Mouse (Mus musculus): Measurements from ENCODE around the gene Guca2a. TPM values are rescaled to one million over a fixed set of nuclear protein-coding genes. Genes with fewer than 3 reads are reported as not detected.

The Guca2a gene
- total RNA-seq (2015) (not detected in 2 replicates), total RNA-seq (2017) (not detected in 2 replicates)

- ATAC-seq (replicated peaks; ENCODE audit: poor library complexity): no peak
Observed at GRCm38 (mm10) chr4:119637176-119637845, at the start of gene Guca2a. Gene Guca2a (plus strand): TSS chr4:119637704.

DNA sequence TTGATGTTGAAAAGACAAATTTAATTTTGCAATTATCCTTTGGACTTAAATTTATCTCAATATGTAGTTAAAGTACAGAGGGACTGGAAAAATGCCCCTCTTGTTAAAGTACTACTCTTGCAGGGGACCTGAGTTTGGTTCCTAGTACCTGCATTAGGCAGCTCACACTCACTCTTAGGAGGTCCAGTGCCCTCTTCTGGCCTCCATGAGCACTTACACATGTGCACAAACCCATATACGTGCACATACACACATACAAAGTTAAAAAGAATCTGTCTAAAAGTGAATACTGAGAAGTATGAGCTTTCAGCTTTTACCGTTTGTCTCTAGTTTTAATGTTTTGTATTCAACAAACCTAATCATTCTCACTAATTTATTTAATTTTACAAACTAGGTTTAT, 49.5 kb upstream of the Guca2a start:
- ATAC-seq (replicated peaks; ENCODE audit: poor library complexity): no peak

DNA sequence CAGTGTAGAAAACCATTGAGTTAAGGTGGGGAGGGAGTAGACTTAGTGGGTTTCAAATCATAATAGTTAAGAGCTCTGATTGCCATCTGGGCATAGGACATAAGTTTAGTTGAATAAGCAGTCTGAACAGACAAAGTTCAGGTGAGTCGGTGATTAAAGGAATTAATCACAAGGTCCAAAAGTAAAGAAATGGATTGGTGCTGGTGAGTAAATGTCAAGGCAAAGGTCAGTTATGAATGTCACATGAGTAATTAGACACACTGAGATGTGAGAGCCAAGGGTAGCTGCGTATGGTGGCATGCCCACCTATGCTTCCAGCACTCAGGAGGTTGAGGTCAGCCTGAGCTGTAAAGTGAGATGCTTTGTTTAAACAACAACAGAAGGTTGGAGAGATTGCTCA, 48.1 kb upstream of the Guca2a start:
- ATAC-seq (replicated peaks; ENCODE audit: poor library complexity): no peak

- no peak for ATAC-seq (replicated peaks; ENCODE audit: poor library complexity)
Observed at GRCm38 (mm10) chr4:119590027-119590426, 47.5 kb upstream of the Guca2a start.

DNA sequence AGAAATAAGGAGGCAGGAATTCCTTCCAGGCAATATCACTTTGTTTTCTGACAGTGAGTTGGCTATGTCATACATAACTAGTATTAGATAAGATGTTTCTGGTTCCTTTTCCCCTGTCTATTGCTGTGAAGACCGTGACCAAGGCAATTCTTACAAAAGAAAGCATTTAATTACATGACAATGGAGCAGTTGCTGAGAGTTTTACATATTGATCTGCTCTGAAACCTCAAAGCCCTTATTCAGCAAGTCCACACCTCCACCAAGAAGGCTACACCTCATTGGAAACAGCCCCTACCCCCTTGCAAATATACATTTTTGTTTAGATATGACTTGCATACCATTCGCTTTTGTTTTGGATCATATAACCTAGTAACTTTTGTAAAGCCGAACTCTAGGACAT, 45.0 kb upstream of the Guca2a start:
- ATAC-seq (replicated peaks; ENCODE audit: poor library complexity): no peak

GRCm38 (mm10) chr4:119594331-119594730, 43.2 kb upstream of the Guca2a start:
- ATAC-seq (replicated peaks; ENCODE audit: poor library complexity): no peak

GRCm38 (mm10) chr4:119599605-119600004, 37.9 kb upstream of the Guca2a start:
- ATAC-seq (replicated peaks; ENCODE audit: poor library complexity): no peak

- ATAC-seq (replicated peaks; ENCODE audit: poor library complexity): peak; percentile 97
Observed at GRCm38 (mm10) chr4:119609488-119609887, 28.0 kb upstream of the Guca2a start.

- peak; percentile 63 for ATAC-seq (replicated peaks; ENCODE audit: poor library complexity)
Observed at GRCm38 (mm10) chr4:119614078-119614477, 23.4 kb upstream of the Guca2a start.

- no peak for ATAC-seq (replicated peaks; ENCODE audit: poor library complexity)
Observed at GRCm38 (mm10) chr4:119614724-119615123, 22.8 kb upstream of the Guca2a start.

GRCm38 (mm10) chr4:119626081-119626645, 11.3 kb upstream of the Guca2a start:
- no peak for ATAC-seq (replicated peaks; ENCODE audit: poor library complexity)

- ATAC-seq (replicated peaks; ENCODE audit: poor library complexity): no peak
Observed at GRCm38 (mm10) chr4:119626876-119627275, 10.6 kb upstream of the Guca2a start.

DNA sequence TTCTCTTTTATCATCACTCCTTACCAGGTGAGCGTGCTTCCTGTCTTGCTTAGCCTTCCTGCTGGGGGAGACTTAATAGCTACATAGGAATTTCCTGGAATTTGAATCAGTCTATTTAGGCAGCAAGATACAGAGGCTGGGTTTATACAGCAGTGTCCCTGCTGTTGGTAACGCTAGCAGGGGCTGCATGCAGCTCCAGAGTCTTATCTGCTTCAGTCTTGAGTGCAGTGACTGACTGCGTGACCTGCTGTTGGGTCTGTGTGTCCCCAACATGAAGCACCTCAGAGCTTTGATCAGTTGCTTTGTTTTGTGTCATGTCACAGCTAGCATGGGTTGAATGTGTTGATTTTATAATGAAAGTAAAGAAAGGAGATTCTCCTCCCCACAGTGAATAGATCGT, 10.2 kb upstream of the Guca2a start:
- no peak for ATAC-seq (replicated peaks; ENCODE audit: poor library complexity)

GRCm38 (mm10) chr4:119628363-119628762, 9.1 kb upstream of the Guca2a start:
- ATAC-seq (replicated peaks; ENCODE audit: poor library complexity): peak; percentile 50; the same call in 1 of the 2 replicates

DNA sequence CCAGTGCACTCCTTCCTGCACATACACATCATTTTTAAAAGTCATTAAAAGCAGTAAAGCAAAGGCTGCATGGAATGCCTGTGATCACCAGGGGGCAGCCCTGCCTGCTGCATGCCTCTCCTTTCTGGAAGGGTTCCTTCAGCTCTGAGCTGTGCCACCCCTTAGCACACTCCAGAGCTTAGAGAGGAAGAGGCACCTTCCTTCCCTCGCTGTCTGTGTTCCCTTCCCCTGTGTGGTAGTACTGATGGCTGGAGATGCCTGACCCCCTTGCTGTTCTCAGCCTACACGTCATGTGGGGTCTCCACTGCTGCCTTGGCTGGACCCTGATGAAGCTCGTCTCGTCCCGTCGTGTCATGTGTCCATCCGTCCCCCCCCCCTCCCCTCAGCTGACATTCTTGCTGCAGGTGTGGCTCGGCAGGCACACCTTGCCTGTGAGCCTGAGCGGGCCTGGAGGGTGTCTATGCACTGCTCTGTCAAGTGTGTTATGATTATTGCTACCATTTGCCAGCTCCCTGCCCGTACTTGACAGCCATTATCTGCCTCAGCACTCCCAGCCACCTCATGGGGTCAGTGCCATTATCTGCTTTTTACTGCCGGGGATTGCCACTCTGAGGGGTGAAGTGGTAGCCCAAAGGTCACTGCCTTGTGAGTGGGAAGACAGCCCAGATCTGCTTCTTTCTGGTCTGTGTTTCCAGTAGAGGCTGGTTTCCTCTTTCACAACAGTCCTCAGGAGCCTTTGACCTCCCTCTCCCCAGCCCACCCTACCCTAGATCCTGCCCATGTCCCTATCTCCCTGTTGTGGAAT, 6.2 kb upstream of the Guca2a start:
- peak; percentile 77 for ATAC-seq (replicated peaks; ENCODE audit: poor library complexity)

DNA sequence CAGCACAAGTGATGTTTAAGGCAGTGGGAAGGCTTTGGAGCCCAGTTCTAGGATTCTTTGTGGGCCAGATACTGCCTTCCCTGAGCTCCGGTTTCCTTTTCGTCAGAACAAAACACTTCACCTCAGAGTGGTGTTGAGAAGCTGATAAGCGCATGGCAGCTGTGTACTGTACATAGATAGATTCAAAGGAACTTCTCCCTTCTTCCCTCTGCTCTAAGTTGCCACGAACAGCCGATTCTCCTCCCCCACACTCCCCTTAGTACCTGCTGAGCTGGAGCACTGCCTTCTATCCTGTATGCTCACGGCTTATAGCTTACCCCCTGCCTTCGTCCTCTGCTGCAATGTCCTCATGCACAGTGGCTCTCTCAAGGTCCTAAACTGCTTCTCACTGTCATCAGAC, 4.8 kb upstream of the Guca2a start:
- ATAC-seq (replicated peaks; ENCODE audit: poor library complexity): peak; percentile 24; the same call in 1 of the 2 replicates

DNA sequence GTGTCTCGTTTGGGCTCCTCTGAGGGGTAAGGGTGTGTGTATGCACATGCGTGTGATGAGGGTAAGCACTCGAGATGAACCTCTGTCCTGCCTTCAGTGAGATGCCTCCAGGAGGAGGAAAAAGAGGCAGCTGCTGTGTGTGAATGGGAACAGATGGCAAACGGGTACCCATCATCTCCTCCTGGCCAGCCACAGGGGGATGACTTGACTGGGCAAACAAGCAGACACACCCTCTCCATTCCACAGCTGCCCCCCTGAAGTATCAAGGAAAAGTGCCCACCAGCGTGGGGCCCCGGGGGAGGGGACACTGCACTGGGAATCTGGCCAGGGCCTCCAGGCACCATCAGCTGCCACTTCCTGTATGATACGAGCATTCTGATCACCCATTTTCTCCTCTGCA, 4.2 kb upstream of the Guca2a start:
- ATAC-seq (replicated peaks; ENCODE audit: poor library complexity): no peak

- no peak for ATAC-seq (replicated peaks; ENCODE audit: poor library complexity)
Observed at GRCm38 (mm10) chr4:119633948-119634347, 3.6 kb upstream of the Guca2a start.

GRCm38 (mm10) chr4:119634908-119635660, 2.4 kb upstream of the Guca2a start:
- no peak for ATAC-seq (replicated peaks; ENCODE audit: poor library complexity)

DNA sequence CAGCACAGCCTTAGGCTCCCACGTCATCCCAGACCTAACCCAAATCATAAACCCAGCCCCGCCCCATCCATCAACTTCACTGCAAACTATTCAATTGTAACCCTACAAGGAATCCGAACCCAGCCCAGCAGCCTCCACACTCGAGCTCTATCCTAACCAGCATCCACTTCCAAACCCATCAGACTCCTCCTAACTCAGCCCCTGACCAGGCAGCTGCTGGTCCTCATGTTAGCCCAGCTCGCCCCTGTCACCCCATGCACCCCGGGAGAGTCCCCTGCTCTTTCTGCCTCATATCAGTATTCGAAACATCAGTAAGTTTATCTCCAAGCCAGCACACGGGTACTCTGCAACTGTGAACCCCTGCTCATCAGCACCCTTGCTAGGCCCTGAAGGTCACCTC, 1.8 kb upstream of the Guca2a start:
- ATAC-seq (replicated peaks; ENCODE audit: poor library complexity): no peak

DNA sequence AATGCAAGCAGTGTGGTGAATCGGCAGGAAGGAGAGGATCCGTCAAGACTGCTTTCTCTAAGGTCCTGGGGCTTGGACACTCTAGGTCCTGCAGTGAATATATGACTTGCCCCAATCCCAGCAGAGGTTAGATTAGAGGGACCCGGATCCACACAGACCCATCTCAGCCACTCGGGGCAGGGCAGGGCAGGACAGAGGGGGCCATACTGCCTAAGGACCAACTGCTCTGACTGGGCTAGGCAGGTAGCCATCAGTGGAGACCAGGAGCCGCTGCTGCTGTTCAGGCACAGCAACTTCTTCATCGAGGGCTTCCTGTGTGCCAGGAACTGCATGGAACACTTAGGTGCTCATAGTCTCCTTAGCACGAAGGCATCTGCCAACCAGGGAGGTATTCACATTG, 773 bp upstream of the Guca2a start:
- no peak for ATAC-seq (replicated peaks; ENCODE audit: poor library complexity)
